Mouse (Mus musculus) limb, embryonic 12.5 days (tissue): ENCODE measurements around the gene Ehd4. TPM values are rescaled to one million over a fixed set of nuclear protein-coding genes. Genes with fewer than 3 reads are reported as not detected.
A peak's percentile ranks its signal among the peaks of the same experiment; 100 is the strongest.

Experiments used
- ATAC-seq: fragments of 200-750 bp; cut with Nextera tagmentation; 2 replicates; pipeline ENCODE4 v1.8.0; 2017; ENCODE audit warnings: low read depth, moderate TSS enrichment; ENCODE audit not compliant: insufficient number of reproducible peaks, insufficient read depth, low FRiP score, low TSS enrichment
- H3K27ac ChIP-seq: fragments of 300-500 bp; sonication (generic); 2 replicates; pipeline ENCODE4 v1.5.1; 2016; ENCODE audit warnings: mild to moderate bottlenecking, moderate library complexity
- H3K27me3 ChIP-seq: fragments of 300-500 bp; sonication (generic); 2 replicates; pipeline ENCODE4 v1.6.1; 2016; ENCODE audit warnings: mild to moderate bottlenecking, moderate library complexity
- H3K36me3 ChIP-seq: fragments of 300-500 bp; sonication (generic); 2 replicates; pipeline ENCODE4 v1.6.1; 2016; ENCODE audit warnings: mild to moderate bottlenecking, moderate library complexity
- H3K4me1 ChIP-seq: fragments of 300-500 bp; sonication (generic); replicated peaks from 2 replicates; pipeline ENCODE4 v1.6.1; 2016
- H3K4me2 ChIP-seq: fragments of 300-500 bp; sonication (generic); 2 replicates; pipeline ENCODE4 v1.6.1; 2016; ENCODE audit warnings: mild to moderate bottlenecking, moderate library complexity
- H3K4me3 ChIP-seq: fragments of 300-500 bp; sonication (generic); replicated peaks from 2 replicates; pipeline ENCODE4 v1.5.1; 2016; ENCODE audit warnings: mild to moderate bottlenecking
- H3K9ac ChIP-seq: fragments of 300-500 bp; sonication (generic); replicated peaks from 2 replicates; pipeline ENCODE4 v1.6.1; 2016; ENCODE audit warnings: mild to moderate bottlenecking, moderate library complexity
- H3K9me3 ChIP-seq: fragments of 300-500 bp; sonication (generic); 2 replicates; pipeline ENCODE4 v1.6.1; 2016; ENCODE audit warnings: mild to moderate bottlenecking, moderate library complexity
- WGBS: fragments of 180-500 bp; shearing (Covaris S2); methylation state at CpG from one replicate; pipeline ENCODE4 v1.1.7; 2016; 5-methylcytosine and 5-hydroxymethylcytosine counted together
- polyA plus RNA-seq: library from polyadenylated mRNA; unstranded; fragments of >200 nt; fragmentation: Nextera tagmentation; extraction: Ambion mirVana; gene quantifications from 2 replicates; pipeline ENCODE4 v1.2.1, GENCODE M21; 2016

Gene Ehd4
- polyA plus RNA-seq, 1 experiment from 2014 or later: 28.2 TPM

DNA sequence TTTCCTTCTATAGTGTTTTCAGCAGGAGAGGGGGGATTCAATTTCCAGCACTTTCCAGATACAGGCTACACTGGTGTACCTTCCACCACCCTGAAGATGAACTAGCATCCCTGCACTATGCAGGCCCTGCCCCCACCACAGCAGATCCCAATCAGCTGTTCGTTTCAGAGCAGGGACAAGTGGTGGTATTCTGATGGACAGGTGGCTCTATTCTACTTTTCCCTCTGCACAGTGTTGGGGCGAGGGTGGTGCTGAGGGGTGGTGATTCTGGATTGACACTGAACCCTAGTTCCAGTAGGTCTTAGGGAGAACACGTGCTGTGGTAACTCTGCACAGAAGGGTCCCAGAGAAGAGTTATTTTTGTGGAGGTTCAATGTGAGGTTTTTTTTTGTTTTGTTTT is 43.2 kb downstream of the Ehd4 start:
- Histone ChIP-seq H3K9me3 (no peaks in the 10 kb centered on the region), H3K27me3 (no peaks in the 10 kb centered on the region), H3K4me2 (no peak overlapping the region), H3K4me3 (no peak overlapping the region), H3K4me1 (no peaks in the 10 kb centered on the region; the same call in 1 of the 2 replicates), H3K36me3 (no peaks in the 10 kb centered on the region), H3K27ac (peak overlapping the region; percentile 23; the same call in 1 of the 2 replicates), H3K9ac (no peak overlapping the region)
- no peak for ATAC-seq
- 82% methylated on average over 3 of the region's 3 CpGs for WGBS

DNA sequence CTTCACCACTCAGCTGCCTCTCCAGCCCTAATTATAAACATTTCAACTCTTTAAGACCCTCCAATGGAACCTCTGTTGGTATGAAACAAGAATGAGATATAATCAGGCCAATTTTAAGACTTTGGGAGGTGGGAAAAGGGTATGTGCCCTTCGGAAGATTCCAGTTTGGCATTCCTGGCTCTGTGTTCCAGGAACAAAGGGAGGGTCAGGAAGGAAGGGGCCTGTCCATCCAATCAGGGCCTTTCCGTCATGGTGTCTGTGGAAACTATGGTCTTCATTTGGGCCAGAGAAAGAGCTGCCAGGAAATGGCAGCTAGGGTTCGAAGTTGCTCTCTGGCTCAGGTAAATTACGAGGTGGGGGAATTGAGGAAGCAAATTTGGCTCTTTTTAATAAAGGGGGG is 46.3 kb downstream of the Ehd4 start:
- no peak overlapping the region for H3K4me3 ChIP-seq
- ATAC-seq: no peak
- H3K36me3 ChIP-seq: no peaks in the 10 kb centered on the region
- no peaks in the 10 kb centered on the region for H3K27me3 ChIP-seq
- 89% methylated on average over 4 of the region's 4 CpGs for WGBS
- no peaks in the 10 kb centered on the region for H3K9me3 ChIP-seq
- H3K4me2 ChIP-seq: no peak overlapping the region
- H3K27ac ChIP-seq: no peak overlapping the region
- H3K4me1 ChIP-seq: peaks cover 3% of the 10 kb centered on the region; the same call in 1 of the 2 replicates
- H3K9ac ChIP-seq: no peak overlapping the region

DNA sequence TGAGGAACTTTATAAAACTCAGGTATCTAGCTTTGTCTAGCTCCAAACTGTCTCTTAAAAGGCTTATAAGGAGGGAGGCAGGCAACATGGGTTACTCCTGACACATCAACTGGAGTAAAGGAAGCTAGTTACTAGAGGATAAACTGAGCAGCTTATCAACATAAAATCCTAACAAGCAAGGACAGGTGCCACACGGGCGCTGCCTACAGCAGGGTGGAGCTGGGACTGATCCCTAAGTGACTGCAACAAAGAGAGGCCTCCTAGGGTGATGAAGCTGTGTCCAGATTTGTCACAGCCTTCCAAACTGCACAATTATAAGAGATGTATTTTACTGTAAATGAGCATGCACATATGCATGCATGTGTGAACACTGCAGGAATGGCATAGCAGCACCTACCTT is 47.0 kb downstream of the Ehd4 start:
- peaks cover 10% of the 10 kb centered on the region; the same call in 1 of the 2 replicates for H3K4me1 ChIP-seq
- H3K9ac ChIP-seq: no peak overlapping the region
- H3K36me3 ChIP-seq: no peaks in the 10 kb centered on the region
- no peak overlapping the region for H3K27ac ChIP-seq
- H3K9me3 ChIP-seq: no peaks in the 10 kb centered on the region
- 86% methylated on average over 2 of the region's 2 CpGs for WGBS
- H3K4me3 ChIP-seq: no peak overlapping the region
- H3K4me2 ChIP-seq: no peak overlapping the region
- no peaks in the 10 kb centered on the region for H3K27me3 ChIP-seq
- no peak for ATAC-seq

DNA sequence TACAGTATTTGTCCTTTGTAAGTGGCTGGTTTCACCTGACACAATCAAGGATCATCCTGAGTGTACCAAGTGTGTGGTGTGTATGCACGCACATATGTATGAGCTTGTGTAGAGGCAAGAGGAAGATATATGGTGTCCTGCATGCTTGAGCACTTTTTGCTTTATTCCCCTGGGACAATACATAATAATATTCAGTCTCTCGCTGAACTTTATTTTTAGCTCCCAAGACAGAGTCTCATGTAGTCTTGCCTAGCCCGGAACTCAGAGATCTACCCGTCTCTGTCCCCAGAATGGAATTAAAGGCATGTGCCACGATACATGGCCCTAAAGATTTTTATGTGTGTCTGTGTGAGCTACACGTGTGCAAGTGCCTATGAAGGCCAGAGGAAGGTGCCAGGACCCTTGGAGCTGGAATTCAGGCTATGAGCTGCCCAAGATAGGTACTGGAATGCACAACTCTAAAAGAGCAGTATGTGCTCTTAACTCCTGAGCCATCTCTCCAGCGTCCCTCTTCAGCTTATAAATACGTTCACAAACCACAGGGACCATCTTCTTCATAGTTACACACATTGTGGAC is 47.9 kb downstream of the Ehd4 start:
- Histone ChIP-seq H3K4me1 (peaks cover 10% of the 10 kb centered on the region; the same call in 1 of the 2 replicates), H3K4me3 (no peak overlapping the region), H3K36me3 (no peaks in the 10 kb centered on the region), H3K9ac (no peak overlapping the region), H3K27ac (no peak overlapping the region), H3K9me3 (no peaks in the 10 kb centered on the region), H3K27me3 (no peaks in the 10 kb centered on the region), H3K4me2 (no peak overlapping the region)
- ATAC-seq: no peak
- 82% methylated on average over 8 of the region's 8 CpGs for WGBS

DNA sequence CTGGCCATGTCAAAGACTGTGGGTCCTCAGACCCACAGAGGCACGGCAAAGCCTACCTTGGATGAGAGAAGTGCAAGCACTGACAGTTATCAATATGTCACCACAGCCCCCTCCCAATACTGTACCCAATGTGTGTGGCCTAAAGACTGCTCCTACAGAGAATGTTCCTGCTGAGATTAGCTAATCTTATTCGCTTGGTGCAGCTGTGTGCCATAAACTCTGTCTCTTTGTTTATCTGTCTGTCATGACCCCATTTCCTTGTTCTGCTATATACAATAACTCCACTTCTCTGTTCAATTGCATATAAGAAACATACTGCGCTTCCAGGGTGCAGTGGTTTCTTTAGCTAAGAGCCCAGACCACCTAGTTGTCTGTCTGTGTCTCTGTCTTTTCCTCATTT is 48.5 kb downstream of the Ehd4 start:
- H3K36me3 ChIP-seq: no peaks in the 10 kb centered on the region
- H3K9me3 ChIP-seq: no peaks in the 10 kb centered on the region
- H3K27me3 ChIP-seq: no peaks in the 10 kb centered on the region
- no peak overlapping the region for H3K4me3 ChIP-seq
- H3K9ac ChIP-seq: no peak overlapping the region
- H3K4me1 ChIP-seq: peaks cover 10% of the 10 kb centered on the region; the same call in 1 of the 2 replicates
- ATAC-seq: no peak
- H3K27ac ChIP-seq: no peak overlapping the region
- H3K4me2 ChIP-seq: no peak overlapping the region
- WGBS: 72% methylated on average over 3 of the region's 3 CpGs

DNA sequence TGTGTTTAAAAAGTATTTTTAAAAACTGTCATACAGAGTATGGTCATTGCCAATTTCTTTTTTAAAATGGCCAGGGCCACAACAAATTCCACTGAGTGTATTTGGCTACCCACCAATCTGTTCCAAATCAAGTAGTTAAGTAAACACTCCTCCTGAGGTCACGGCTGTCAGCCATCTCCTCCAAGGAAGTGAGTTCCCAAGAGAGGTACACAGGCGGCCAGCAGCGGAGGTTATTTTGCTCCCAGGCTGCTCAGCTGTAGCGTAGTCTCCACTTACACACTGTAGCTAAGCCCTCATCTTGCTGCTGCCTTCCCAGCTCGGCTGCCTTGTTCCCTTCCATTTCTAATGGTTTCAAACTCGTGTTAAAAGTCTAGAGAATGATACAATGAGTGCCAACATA is 51.5 kb downstream of the Ehd4 start:
- H3K4me1 ChIP-seq: peaks cover 10% of the 10 kb centered on the region; the same call in 1 of the 2 replicates
- no peak overlapping the region for H3K9ac ChIP-seq
- H3K27ac ChIP-seq: no peak overlapping the region
- H3K4me3 ChIP-seq: no peak overlapping the region
- no peaks in the 10 kb centered on the region for H3K9me3 ChIP-seq
- WGBS: 39% methylated on average over 6 of the region's 6 CpGs
- H3K36me3 ChIP-seq: no peaks in the 10 kb centered on the region
- no peaks in the 10 kb centered on the region for H3K27me3 ChIP-seq
- ATAC-seq: no peak
- H3K4me2 ChIP-seq: no peak overlapping the region

DNA sequence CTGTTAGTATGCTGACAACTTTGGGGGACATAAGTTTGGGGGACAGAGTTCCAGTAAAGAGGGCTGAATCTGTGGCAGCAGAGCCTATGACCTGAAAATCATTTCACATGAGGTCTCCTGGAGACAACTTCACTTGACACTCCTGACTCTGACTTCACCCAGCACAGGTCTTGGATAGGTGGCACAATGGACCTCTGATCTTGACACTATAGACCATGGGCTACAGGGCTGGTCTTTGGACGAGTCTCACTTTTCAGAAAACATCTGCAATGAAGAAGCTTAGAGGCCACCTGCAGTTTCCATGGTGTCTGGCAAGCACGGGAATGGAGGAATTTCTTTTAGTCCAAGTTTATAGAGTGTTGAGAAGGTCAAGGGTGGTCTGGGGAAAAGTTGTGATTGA is 52.0 kb downstream of the Ehd4 start:
- Histone ChIP-seq H3K4me1 (peaks cover 10% of the 10 kb centered on the region; the same call in 1 of the 2 replicates), H3K4me2 (no peak overlapping the region), H3K4me3 (no peak overlapping the region), H3K9me3 (no peaks in the 10 kb centered on the region), H3K27me3 (no peaks in the 10 kb centered on the region), H3K27ac (no peak overlapping the region), H3K36me3 (no peaks in the 10 kb centered on the region), H3K9ac (no peak overlapping the region)
- 36% methylated on average over 2 of the region's 2 CpGs for WGBS
- no peak for ATAC-seq

DNA sequence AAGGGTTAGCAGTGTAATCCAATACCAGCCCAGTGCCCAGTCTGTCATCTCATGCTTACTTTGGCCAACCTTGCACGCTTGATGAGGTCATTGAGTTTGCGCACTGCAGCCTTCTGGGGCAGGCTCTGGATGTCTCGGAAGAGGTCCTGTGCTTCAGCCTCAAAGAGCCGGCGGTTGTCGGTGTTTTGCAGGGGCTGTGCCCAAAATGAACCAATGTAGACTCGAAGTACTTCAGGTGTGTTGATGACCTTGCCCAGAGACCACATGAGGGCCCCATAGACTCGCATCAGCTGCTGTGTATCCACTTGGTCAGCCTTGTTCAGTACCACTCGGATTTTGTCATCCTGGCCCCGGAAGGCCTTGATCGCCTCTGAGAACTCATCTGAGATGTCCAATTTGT is 52.4 kb downstream of the Ehd4 start:
- H3K36me3 ChIP-seq: no peaks in the 10 kb centered on the region
- H3K9ac ChIP-seq: no peak overlapping the region
- H3K4me2 ChIP-seq: no peak overlapping the region
- no peak overlapping the region for H3K4me3 ChIP-seq
- WGBS: 92% methylated on average over 11 of the region's 11 CpGs
- H3K27ac ChIP-seq: no peak overlapping the region
- peaks cover 10% of the 10 kb centered on the region; the same call in 1 of the 2 replicates for H3K4me1 ChIP-seq
- H3K27me3 ChIP-seq: no peaks in the 10 kb centered on the region
- ATAC-seq: no peak
- no peaks in the 10 kb centered on the region for H3K9me3 ChIP-seq

DNA sequence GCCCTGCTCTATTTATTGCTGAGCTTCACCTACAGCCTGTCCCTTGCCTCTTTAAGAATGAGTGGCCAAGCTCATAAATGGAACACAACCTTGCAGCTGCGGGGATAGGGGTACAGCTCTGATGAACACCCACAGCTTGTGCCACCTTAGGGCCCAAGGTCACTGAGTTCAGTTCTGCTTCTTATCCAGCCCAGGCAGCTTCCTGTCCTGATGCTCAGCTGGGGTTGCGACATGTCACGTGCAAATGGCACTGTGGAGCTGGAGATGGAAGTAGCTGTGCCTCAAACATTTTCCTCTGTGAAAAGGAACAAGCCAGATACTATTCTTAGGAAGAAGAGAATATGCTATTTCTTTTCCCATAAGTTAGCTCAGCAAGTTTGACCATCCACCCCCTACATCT is 54.5 kb downstream of the Ehd4 start:
- Histone ChIP-seq H3K4me1 (peaks cover 10% of the 10 kb centered on the region; the same call in 1 of the 2 replicates), H3K36me3 (no peaks in the 10 kb centered on the region), H3K4me3 (no peak overlapping the region), H3K27me3 (no peaks in the 10 kb centered on the region), H3K4me2 (no peak overlapping the region), H3K9ac (no peak overlapping the region), H3K27ac (no peak overlapping the region), H3K9me3 (no peaks in the 10 kb centered on the region)
- ATAC-seq: no peak
- WGBS: 76% methylated on average over 3 of the region's 3 CpGs

DNA sequence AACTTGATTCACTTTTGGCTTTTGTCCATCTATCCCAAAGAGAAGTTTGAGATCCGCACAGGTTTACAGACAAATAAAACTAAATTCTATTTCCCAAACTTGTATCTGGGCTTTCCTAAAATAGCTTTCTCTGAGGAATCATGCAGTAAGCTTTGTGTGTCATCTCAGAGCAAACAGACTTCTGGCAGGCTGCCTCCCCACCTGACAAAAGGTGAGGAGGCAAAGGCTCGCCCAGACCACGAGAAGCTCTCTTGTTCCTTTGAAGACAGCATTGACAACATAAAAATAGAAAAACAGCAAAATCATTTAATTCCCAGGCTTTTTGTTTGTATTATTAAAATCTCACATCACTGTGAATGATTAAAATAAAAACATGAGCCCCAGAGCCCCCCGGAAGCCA is 55.1 kb downstream of the Ehd4 start:
- ATAC-seq: no peak
- Histone ChIP-seq H3K4me3 (no peak overlapping the region), H3K4me2 (no peak overlapping the region), H3K9ac (no peak overlapping the region), H3K27ac (no peak overlapping the region), H3K27me3 (no peaks in the 10 kb centered on the region), H3K4me1 (peaks cover 10% of the 10 kb centered on the region; the same call in 1 of the 2 replicates), H3K9me3 (no peaks in the 10 kb centered on the region), H3K36me3 (no peaks in the 10 kb centered on the region)
- WGBS: 90% methylated on average over 4 of the region's 4 CpGs

DNA sequence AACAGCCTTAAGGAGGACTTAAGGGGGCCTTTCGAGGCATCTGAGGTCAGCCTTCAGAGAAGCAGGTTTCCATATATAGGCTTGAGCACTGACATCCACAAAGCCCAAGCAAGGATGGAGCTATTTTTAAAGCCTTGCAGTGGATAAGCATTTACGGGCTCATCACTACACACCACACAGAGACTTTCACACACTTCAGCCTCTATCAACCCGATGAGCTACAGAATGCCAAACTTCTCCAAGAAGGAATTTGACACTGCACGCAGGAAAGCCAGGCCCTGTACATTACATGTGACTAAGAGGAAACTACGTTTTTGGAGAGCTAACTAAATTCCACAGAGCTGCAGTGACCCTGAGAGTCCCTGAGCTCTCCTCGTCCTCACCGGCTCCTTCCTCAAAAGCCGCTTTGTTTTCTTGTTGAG is 55.6 kb downstream of the Ehd4 start:
- Histone ChIP-seq H3K9me3 (no peaks in the 10 kb centered on the region), H3K4me3 (no peak overlapping the region), H3K9ac (no peak overlapping the region), H3K4me2 (no peak overlapping the region), H3K36me3 (no peaks in the 10 kb centered on the region), H3K27me3 (no peaks in the 10 kb centered on the region), H3K4me1 (peaks cover 10% of the 10 kb centered on the region; the same call in 1 of the 2 replicates), H3K27ac (peak overlapping the region; percentile 26; the same call in 1 of the 2 replicates)
- ATAC-seq: no peak
- 72% methylated on average over 8 of the region's 8 CpGs for WGBS

DNA sequence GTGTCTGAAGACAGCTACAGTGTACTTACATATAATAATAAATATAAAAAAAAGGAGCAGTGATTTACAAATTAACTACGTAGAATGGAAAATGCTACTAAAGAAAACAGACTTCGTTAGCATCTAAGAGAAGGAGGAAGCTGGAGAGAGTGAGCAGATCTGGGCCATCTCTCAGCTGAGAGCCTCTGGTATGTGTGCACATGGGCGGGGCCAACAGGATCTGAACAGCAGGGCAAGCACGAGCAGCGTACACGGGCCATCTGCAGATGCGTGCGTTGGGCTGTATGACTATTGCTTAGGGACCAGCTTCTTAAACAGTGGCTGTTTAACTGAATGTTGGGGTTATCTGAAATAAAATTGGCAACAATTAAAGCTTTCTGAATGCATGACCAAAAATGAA is 56.5 kb downstream of the Ehd4 start:
- Histone ChIP-seq H3K4me1 (peaks cover 4% of the 10 kb centered on the region; the same call in 1 of the 2 replicates), H3K4me2 (no peak overlapping the region), H3K27ac (no peak overlapping the region), H3K9ac (no peak overlapping the region), H3K9me3 (no peaks in the 10 kb centered on the region), H3K4me3 (no peak overlapping the region), H3K36me3 (no peaks in the 10 kb centered on the region), H3K27me3 (no peaks in the 10 kb centered on the region)
- 84% methylated on average over 8 of the region's 8 CpGs for WGBS
- no peak for ATAC-seq
